Mouse (Mus musculus) brain, embryonic 14.5 days (tissue): ENCODE results near the gene Mybpc3.

Experiments used
- CTCF ChIP-seq: fragments of 200-500 bp; IDR thresholded peaks from 2 replicates; pipeline ENCODE4 v1.5.1; 2012; ENCODE audit warnings: inconsistent platforms, mild to moderate bottlenecking, moderate library complexity, borderline replicate concordance; ENCODE audit not compliant: insufficient read depth, insufficient read length; ENCODE audit errors: extremely low read depth
- POLR2A ChIP-seq: fragments of 200-500 bp; IDR thresholded peaks from 2 replicates; pipeline ENCODE4 v1.6.1; 2012; ENCODE audit warnings: mild to moderate bottlenecking, inconsistent platforms, borderline replicate concordance; ENCODE audit not compliant: poor library complexity, insufficient read depth, insufficient read length, severe bottlenecking; ENCODE audit errors: extremely low read depth

GRCm38 (mm10) chr2:91151331-91151730 lies 33.4 kb downstream of the Mybpc3 start:
- TF ChIP-seq POLR2A (no peak), CTCF (no peak)
